Mouse (Mus musculus) midbrain, embryonic 14.5 days (tissue): ENCODE measurements around the gene Frmd3. TPM values are rescaled to one million over a fixed set of nuclear protein-coding genes. Genes with fewer than 3 reads are reported as not detected.

Experiments used
- ATAC-seq: fragments of 200-750 bp; cut with Nextera tagmentation; 2 replicates; pipeline ENCODE4 v1.8.0; 2017; ENCODE audit warnings: moderate number of reproducible peaks, moderate library complexity; ENCODE audit not compliant: low FRiP score, low TSS enrichment
- DNase-seq: peaks from one replicate; pipeline ENCODE4 v3.0.0-alpha.2; 2015
- H3K27ac ChIP-seq: fragments of 300-500 bp; sonication (generic); replicated peaks from 2 replicates; pipeline ENCODE4 v1.5.1; 2014; ENCODE audit warnings: mild to moderate bottlenecking, low read depth, low read length, moderate library complexity
- H3K27me3 ChIP-seq: fragments of 300-500 bp; sonication (generic); 2 replicates; pipeline ENCODE4 v1.6.1; 2014; ENCODE audit warnings: low read length, control low read depth, mixed read lengths; ENCODE audit not compliant: control insufficient read depth, insufficient read depth
- H3K36me3 ChIP-seq: fragments of 300-500 bp; sonication (generic); 2 replicates; pipeline ENCODE4 v1.6.1; 2014; ENCODE audit warnings: low read length, control low read depth; ENCODE audit not compliant: control insufficient read depth, insufficient read depth
- H3K4me1 ChIP-seq: fragments of 300-500 bp; sonication (generic); 2 replicates; pipeline ENCODE4 v1.6.1; 2014; ENCODE audit warnings: mild to moderate bottlenecking, antibody characterized with exemption, low read length, control low read depth; ENCODE audit not compliant: control insufficient read depth, insufficient read depth
- H3K4me2 ChIP-seq: fragments of 300-500 bp; sonication (generic); 2 replicates; pipeline ENCODE4 v1.6.1; 2014; ENCODE audit warnings: mild to moderate bottlenecking, low read length, moderate library complexity
- H3K4me3 ChIP-seq: fragments of 300-500 bp; sonication (generic); replicated peaks from 2 replicates; pipeline ENCODE4 v1.5.1; 2014; ENCODE audit warnings: low read depth, low read length
- H3K9ac ChIP-seq: fragments of 300-500 bp; sonication (generic); replicated peaks from 2 replicates; pipeline ENCODE4 v1.6.1; 2014; ENCODE audit warnings: mild to moderate bottlenecking, low read length, moderate library complexity
- H3K9me3 ChIP-seq: fragments of 300-500 bp; sonication (generic); 2 replicates; pipeline ENCODE4 v1.6.1; 2016; ENCODE audit warnings: low read length, control low read depth, mixed read lengths; ENCODE audit not compliant: control insufficient read depth
- WGBS: fragments of 180-500 bp; shearing (Covaris S2); extraction: QIAGEN DNeasy Blood & Tissue Kit; methylation state at CpG from one replicate; pipeline ENCODE4 v1.1.7; 2014; 5-methylcytosine and 5-hydroxymethylcytosine counted together
- polyA plus RNA-seq: library from polyadenylated mRNA; unstranded; fragments of >200 nt; fragmentation: Nextera tagmentation; extraction: Ambion mirVana; gene quantifications from 2 replicates; pipeline ENCODE4 v1.2.1, GENCODE M21; 2014

Frmd3 gene
- polyA plus RNA-seq, 1 experiment from 2014 or later: 29.7 TPM

DNA sequence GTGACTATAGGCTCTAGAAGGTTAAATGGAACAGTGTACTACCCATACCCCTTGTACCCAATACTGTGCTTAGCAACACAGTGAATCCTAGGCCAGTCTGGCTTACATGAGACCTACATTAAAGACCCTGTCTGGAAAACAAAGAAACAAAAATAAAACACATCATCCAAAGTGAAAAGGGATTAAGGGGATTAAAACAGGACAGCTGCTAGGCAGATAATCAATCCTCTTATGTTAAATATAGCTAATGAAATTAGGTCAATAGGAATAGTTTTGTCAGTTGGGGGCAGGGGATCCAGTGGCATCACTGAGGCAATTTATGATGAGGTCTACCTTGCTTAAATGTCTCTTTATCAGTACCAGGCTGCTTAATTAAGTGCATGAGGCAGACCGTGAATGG is 228.9 kb downstream of the Frmd3 start, which contains the start of gene Kdm4c:
Gene Kdm4c, plus strand, starts transcription at position 322 of the 400 bp plus-strand sequence.
- WGBS: 75% methylated on average over 1 of the region's 1 CpGs
- no peak within 1 kb of the TSS for H3K9ac ChIP-seq
- no peaks in the 10 kb centered on the region for H3K36me3 ChIP-seq
- no peaks in the 10 kb centered on the region for H3K9me3 ChIP-seq
- no peak within 1 kb of the TSS for H3K4me3 ChIP-seq
- no peak within 1 kb of the TSS for H3K4me2 ChIP-seq
- H3K27me3 ChIP-seq: no peaks in the 10 kb centered on the region
- DNase-seq (no peak), ATAC-seq (no peak)
- H3K4me1 ChIP-seq: no peaks in the 10 kb centered on the region
- H3K27ac ChIP-seq: no peak within 1 kb of the TSS

Other genes starting within 250 kb of the Frmd3 start
- 0.39 and 0.50 TPM in 2 replicates for gene Rasef, start 222.4 kb upstream of the Frmd3 start, polyA plus RNA-seq
- not detected in 2 replicates for gene Gm11758, start 137.2 kb upstream of the Frmd3 start, polyA plus RNA-seq
- not detected in 2 replicates for gene Gm11757, start 122.3 kb upstream of the Frmd3 start, polyA plus RNA-seq
- not detected in 2 replicates for gene Gm13871, start 107.5 kb upstream of the Frmd3 start, polyA plus RNA-seq
- gene Gm11756, start 92.7 kb upstream of the Frmd3 start, polyA plus RNA-seq: not detected in 2 replicates
- gene 2310002L09Rik, start 62.6 kb upstream of the Frmd3 start, polyA plus RNA-seq: not detected in 2 replicates
- 14.3 and 20.5 TPM in 2 replicates for gene Kdm4c, start 229.1 kb downstream of the Frmd3 start, polyA plus RNA-seq